ENCODE assay signal across 9 mouse cellular contexts in genomic region chr7:126008789-126009148, GRCm38 (mm10).
DNase-seq lines count a peak whose midpoint lies in the region; ATAC-seq and TF ChIP-seq lines count a peak whose summit lies in the region.
"Had no signal": no experiment of that assay in that cellular context is flagged by ENCODE, and none has a peak within 500 bp of the region (broad histone marks: within the 10 kb centered on the region; RNA-seq: fewer than 3 reads in every experiment).

No protein-coding gene starts in this region.

- no peak overlapping the region for H3K9ac ChIP-seq in forebrain, embryonic 14.5 days (ENCODE audit: low read length)

- peak; percentile 62 for DNase-seq in embryo, embryonic 11 days
- peak; percentile 89 for DNase-seq in forebrain, embryonic 14.5 days (ENCODE audit: low spot score)
- DNase-seq in layer of hippocampus, postnatal 10 days (ENCODE audit: low spot score in 2 of 2), result peak; percentile 70 to 79
- no peak for DNase-seq in lung, postnatal 25 days (ENCODE audit: low spot score)
- DNase-seq in urinary bladder, postnatal 25 days (ENCODE audit: low spot score), result no peak
- DNase-seq in testis, postnatal 14 days (ENCODE audit: low spot score), result no peak

- 47% methylated on average over 7 of the region's 7 CpGs for WGBS in forebrain, embryonic 14.5 days

- H3K4me2 ChIP-seq in forebrain, embryonic 14.5 days (ENCODE audit: low read length), result no peak overlapping the region
- no peak overlapping the region for H3K4me2 ChIP-seq in myocyte (ENCODE audit: low read depth)

- H3ac ChIP-seq in myocyte (ENCODE audit: control insufficient read depth, insufficient read length), result no peak overlapping the region

- TF ChIP-seq POLR2A in myocyte (IDR thresholded peaks at IDR 0.05; ENCODE audit: insufficient read length, low read depth), result no peak

- H3K36me3 ChIP-seq in forebrain, embryonic 14.5 days (ENCODE audit: control insufficient read depth, insufficient read depth, low read length), result no peaks in the 10 kb centered on the region
- H3K36me3 ChIP-seq in myocyte (ENCODE audit: control insufficient read depth, insufficient read depth), result no peaks in the 10 kb centered on the region

- no peaks in the 10 kb centered on the region for H3K79me2 ChIP-seq in myocyte (ENCODE audit: control insufficient read depth, insufficient read depth)

- H3K4me1 ChIP-seq in forebrain, embryonic 14.5 days (ENCODE audit: control insufficient read depth, insufficient read depth, low read length), result peaks cover 40% of the 10 kb centered on the region

- H3K9me3 ChIP-seq in forebrain, embryonic 14.5 days (replicated peaks; ENCODE audit: control insufficient read depth, low read length), result no peaks in the 10 kb centered on the region

- ATAC-seq in forebrain, embryonic 14.5 days, result peak; percentile 80
- no peak for ATAC-seq in megakaryocyte-erythroid progenitor cell, adult 5-6 weeks (replicated peaks; ENCODE audit: low FRiP score, low TSS enrichment, poor library complexity, severe bottlenecking)
- ATAC-seq: Patski had no signal

- peak overlapping the region; percentile 66; the same call in 1 of the 2 replicates for H3K27ac ChIP-seq in forebrain, embryonic 14.5 days (ENCODE audit: low read depth, low read length)

- no peak overlapping the region for H3K4me3 ChIP-seq in forebrain, embryonic 14.5 days (ENCODE audit: low read depth, low read length)
- no peak overlapping the region for H3K4me3 ChIP-seq in myocyte

- no peaks in the 10 kb centered on the region for H3K27me3 ChIP-seq in forebrain, embryonic 14.5 days (replicated peaks; ENCODE audit: control insufficient read depth, insufficient read depth, low read length)
- H3K27me3 ChIP-seq in myocyte (ENCODE audit: control insufficient read depth, insufficient read depth, insufficient read length), result peaks cover 25% of the 10 kb centered on the region

TF ChIP-seq in myocyte, 11 proteins besides CTCF, POLR2A, EP300 and RAD21:
- peak in 2 of 3 experiments; percentile 79 to 85 for TF ChIP-seq MYOD1 (IDR thresholded peaks at IDR 0.05; ENCODE audit: control insufficient read depth in 1 of 3, insufficient read length in 2 of 3, low read depth in 2 of 3)
- peak; percentile 54 for TF ChIP-seq TCF12 (IDR thresholded peaks at IDR 0.05; ENCODE audit: insufficient read depth, poor library complexity, severe bottlenecking)
- no peak for TF ChIP-seq MAX (IDR thresholded peaks at IDR 0.05; ENCODE audit: low read depth)
- TF ChIP-seq MYOG (IDR thresholded peaks at IDR 0.05; ENCODE audit: control insufficient read depth in 1 of 3, insufficient read depth in 1 of 3, insufficient read length in 2 of 3, low read depth in 2 of 3), result peak; percentile 2 to 91 (median 82)

Comparison
In these comparisons a context has a peak if more than half of its experiments do, and no peak if none do; other contexts are left out.
1. DNase-seq: peak in embryo, embryonic 11 days (single experiment), forebrain, embryonic 14.5 days (single experiment) and layer of hippocampus, postnatal 10 days (2 of 2); none in lung, postnatal 25 days (single experiment), urinary bladder, postnatal 25 days (single experiment) and testis, postnatal 14 days (single experiment).